Mouse (Mus musculus) intestine, postnatal 0 days (tissue): ENCODE results near the gene Cdk19. TPM values are rescaled to one million over a fixed set of nuclear protein-coding genes. Genes with fewer than 3 reads are reported as not detected.
A peak's percentile ranks its signal among the peaks of the same experiment; 100 is the strongest.

Experiments used
- ATAC-seq: fragments of 200-750 bp; cut with Nextera tagmentation; 2 replicates; pipeline ENCODE4 v1.8.0; 2017; ENCODE audit warnings: mild to moderate bottlenecking, moderate TSS enrichment, moderate library complexity
- H3K27ac ChIP-seq: fragments of 300-500 bp; sonication (generic); 2 replicates; pipeline ENCODE4 v1.5.1; 2014; ENCODE audit warnings: mild to moderate bottlenecking, low read depth, low read length, moderate library complexity
- H3K27me3 ChIP-seq: fragments of 300-500 bp; sonication (generic); replicated peaks from 2 replicates; pipeline ENCODE4 v1.6.1; 2014; ENCODE audit warnings: low read length, mixed read lengths; ENCODE audit not compliant: control insufficient read depth, insufficient read depth
- H3K36me3 ChIP-seq: fragments of 300-500 bp; sonication (generic); 2 replicates; pipeline ENCODE4 v1.6.1; 2014; ENCODE audit warnings: mild to moderate bottlenecking, moderate library complexity; ENCODE audit not compliant: control insufficient read depth, insufficient read depth
- H3K4me1 ChIP-seq: fragments of 300-500 bp; sonication (generic); replicated peaks from 2 replicates; pipeline ENCODE4 v1.6.1; 2014; ENCODE audit warnings: antibody characterized with exemption, low read length, mixed read lengths; ENCODE audit not compliant: control insufficient read depth, insufficient read depth
- H3K4me2 ChIP-seq: fragments of 300-500 bp; sonication (generic); replicated peaks from 2 replicates; pipeline ENCODE4 v1.6.1; 2014; ENCODE audit warnings: low read depth, mild to moderate bottlenecking, moderate library complexity
- H3K4me3 ChIP-seq: fragments of 300-500 bp; sonication (generic); 2 replicates; pipeline ENCODE4 v1.5.1; 2014; ENCODE audit warnings: low read depth, low read length
- H3K9ac ChIP-seq: fragments of 300-500 bp; sonication (generic); 2 replicates; pipeline ENCODE4 v1.6.1; 2014; ENCODE audit warnings: mild to moderate bottlenecking, low read depth, low read length
- H3K9me3 ChIP-seq: fragments of 300-500 bp; sonication (generic); 2 replicates; pipeline ENCODE4 v1.6.1; 2016; ENCODE audit warnings: mixed run types; ENCODE audit not compliant: control insufficient read depth
- CTCF ChIP-seq: sonication (generic); IDR thresholded peaks from 2 replicates; pipeline ENCODE4 v1.5.1; 2016; ENCODE audit warnings: low read depth, mild to moderate bottlenecking, control low read depth, antibody characterized with exemption, moderate library complexity
- WGBS: fragments of 180-500 bp; shearing (Covaris S2); extraction: QIAGEN DNeasy Blood & Tissue Kit; methylation state at CpG from one replicate; pipeline ENCODE4 v1.1.7; 2014; 5-methylcytosine and 5-hydroxymethylcytosine counted together
- polyA plus RNA-seq: library from polyadenylated mRNA; unstranded; fragments of >200 nt; fragmentation: Nextera tagmentation; extraction: Ambion mirVana; gene quantifications from 2 replicates; pipeline ENCODE4 v1.2.1, GENCODE M21; 2015

Cdk19 gene
- polyA plus RNA-seq, 1 experiment from 2014 or later = 3.0 TPM

DNA sequence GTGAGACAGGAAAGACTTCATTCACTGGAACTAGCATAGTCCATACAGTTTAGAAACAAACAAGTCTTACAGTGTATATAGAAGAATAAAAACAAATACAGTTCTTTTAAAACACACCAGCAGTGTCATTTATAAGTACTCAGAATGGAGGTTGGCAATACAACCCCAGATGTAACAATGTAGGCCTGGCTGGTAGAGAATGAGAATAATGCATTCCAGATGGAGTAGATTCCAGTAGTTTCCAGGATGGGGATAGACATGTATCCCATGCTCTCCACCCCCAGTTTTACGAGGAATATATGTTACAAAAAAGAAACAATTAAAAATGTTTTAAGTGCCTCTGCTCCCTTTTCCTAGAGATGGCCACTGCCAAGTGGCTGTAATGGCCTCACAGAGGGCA is 29.2 kb downstream of the Cdk19 start:
- no peaks in the 10 kb centered on the region for H3K36me3 ChIP-seq
- H3K4me3 ChIP-seq = no peak overlapping the region
- no peak overlapping the region for H3K27ac ChIP-seq
- no peak overlapping the region for H3K9ac ChIP-seq
- H3K27me3 ChIP-seq = no peaks in the 10 kb centered on the region
- no peak overlapping the region for H3K4me2 ChIP-seq
- TF ChIP-seq CTCF = no peak
- no peaks in the 10 kb centered on the region for H3K9me3 ChIP-seq
- 77% methylated on average over 1 of the region's 1 CpGs for WGBS
- H3K4me1 ChIP-seq = no peaks in the 10 kb centered on the region
- ATAC-seq = no peak

- Histone ChIP-seq H3K27ac (no peak overlapping the region), H3K4me2 (no peak overlapping the region), H3K9me3 (no peaks in the 10 kb centered on the region), H3K4me3 (no peak overlapping the region), H3K4me1 (no peaks in the 10 kb centered on the region), H3K36me3 (no peaks in the 10 kb centered on the region), H3K9ac (no peak overlapping the region), H3K27me3 (no peaks in the 10 kb centered on the region)
- no peak for ATAC-seq
- TF ChIP-seq CTCF = peak; percentile 48
These were observed 30.8 kb downstream of the Cdk19 start for GRCm38 (mm10) chr10:40370156-40370555.

DNA sequence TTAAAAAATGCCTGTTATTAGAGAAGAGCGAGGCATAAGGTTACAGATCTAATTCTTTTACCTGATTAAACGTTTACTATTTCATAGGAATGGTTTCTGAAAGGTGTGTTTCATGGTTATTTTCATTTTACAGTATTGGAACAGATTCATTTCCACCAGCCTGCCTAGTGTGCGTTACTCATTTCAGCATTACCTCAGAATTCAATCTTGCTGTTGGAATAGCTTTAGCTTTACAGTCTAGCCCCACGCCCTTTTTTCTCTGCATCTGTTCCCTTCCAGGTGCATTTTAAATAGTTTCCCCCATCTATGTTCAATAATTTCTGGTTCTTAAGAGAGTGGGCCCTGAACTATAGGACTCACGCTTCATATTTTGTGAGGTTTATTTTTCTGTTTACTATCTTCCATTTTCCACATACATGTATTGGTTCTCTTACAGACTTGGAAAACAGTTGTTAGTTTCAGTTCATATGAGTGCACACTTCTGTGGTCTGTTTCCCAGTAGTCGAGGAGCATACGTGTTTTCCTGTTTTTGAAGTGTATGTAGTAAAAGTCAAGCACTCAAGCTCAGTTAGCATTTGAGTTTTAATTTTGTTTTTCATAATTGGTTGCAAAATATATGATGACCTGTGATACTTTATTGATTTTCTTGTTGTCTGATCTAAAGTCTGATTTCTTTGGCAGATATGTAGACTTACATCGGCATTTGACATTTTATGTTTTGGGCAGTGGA is 32.0 kb downstream of the Cdk19 start:
- no peaks in the 10 kb centered on the region for H3K9me3 ChIP-seq
- H3K9ac ChIP-seq = no peak overlapping the region
- TF ChIP-seq CTCF = no peak
- no peak for ATAC-seq
- H3K4me1 ChIP-seq = no peaks in the 10 kb centered on the region
- H3K27ac ChIP-seq = no peak overlapping the region
- H3K4me2 ChIP-seq = no peak overlapping the region
- no peak overlapping the region for H3K4me3 ChIP-seq
- no peaks in the 10 kb centered on the region for H3K36me3 ChIP-seq
- H3K27me3 ChIP-seq = no peaks in the 10 kb centered on the region
- 62% methylated on average over 8 of the region's 8 CpGs for WGBS

GRCm38 (mm10) chr10:40371914-40372675 is 32.7 kb downstream of the Cdk19 start:
- Histone ChIP-seq H3K4me3 (no peak overlapping the region), H3K36me3 (no peaks in the 10 kb centered on the region), H3K27ac (no peak overlapping the region), H3K9me3 (no peaks in the 10 kb centered on the region), H3K9ac (no peak overlapping the region), H3K27me3 (no peaks in the 10 kb centered on the region), H3K4me1 (no peaks in the 10 kb centered on the region), H3K4me2 (no peak overlapping the region)
- 0 out of 2 replicates have a peak, but pooled peaks have one; percentile 19 for ATAC-seq
- TF ChIP-seq CTCF = no peak
- whole genome bisulfite sequencing = 52% methylated on average over 11 of the region's 11 CpGs

GRCm38 (mm10) chr10:40373749-40374148 is 34.4 kb downstream of the Cdk19 start:
- Histone ChIP-seq H3K4me3 (no peak overlapping the region), H3K9me3 (no peaks in the 10 kb centered on the region), H3K4me1 (no peaks in the 10 kb centered on the region), H3K9ac (no peak overlapping the region), H3K4me2 (no peak overlapping the region), H3K27me3 (no peaks in the 10 kb centered on the region), H3K36me3 (no peaks in the 10 kb centered on the region), H3K27ac (no peak overlapping the region)
- ATAC-seq = no peak
- TF ChIP-seq CTCF = no peak
- 89% methylated on average over 5 of the region's 5 CpGs for WGBS

DNA sequence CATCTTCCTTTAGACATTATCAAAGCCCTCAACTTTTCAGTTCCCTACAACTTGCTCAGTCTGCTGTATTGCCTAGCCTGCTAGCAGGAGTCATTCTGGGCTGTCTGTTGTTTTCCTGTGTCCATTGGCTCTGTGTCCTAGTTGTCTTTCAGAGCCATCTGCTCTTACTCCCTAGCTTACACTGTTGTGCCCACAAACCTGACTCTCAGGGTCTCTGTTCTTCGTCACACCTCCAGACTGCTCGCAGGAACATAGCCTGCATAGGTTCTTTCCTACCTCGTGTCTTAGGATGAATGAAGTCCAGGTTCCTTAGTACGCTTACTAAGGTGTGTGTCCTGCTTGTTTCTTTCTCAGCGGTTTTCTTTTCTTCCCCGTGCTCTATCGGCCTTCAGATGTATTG is 35.5 kb downstream of the Cdk19 start:
- Histone ChIP-seq H3K4me3 (no peak overlapping the region), H3K36me3 (no peaks in the 10 kb centered on the region), H3K9me3 (no peaks in the 10 kb centered on the region), H3K9ac (no peak overlapping the region), H3K4me2 (no peak overlapping the region), H3K27ac (no peak overlapping the region), H3K27me3 (no peaks in the 10 kb centered on the region), H3K4me1 (no peaks in the 10 kb centered on the region)
- WGBS = 77% methylated on average over 7 of the region's 7 CpGs
- TF ChIP-seq CTCF = no peak
- no peak for ATAC-seq
